Mouse (Mus musculus) adipocyte (in vitro differentiated cells): ENCODE measurements around the gene Axdnd1.

ENCODE experiments used
- DNase-seq: peaks from one replicate; pipeline ENCODE4 v3.0.0-alpha.2; 2016; ENCODE audit warnings: low spot score

The Axdnd1 gene

GRCm38 (mm10) chr1:156420671-156421297 lies at the start of gene Axdnd1:
TSS of gene Axdnd1 (minus strand) at chr1:156421159.
- peak; percentile 81 for DNase-seq

DNA sequence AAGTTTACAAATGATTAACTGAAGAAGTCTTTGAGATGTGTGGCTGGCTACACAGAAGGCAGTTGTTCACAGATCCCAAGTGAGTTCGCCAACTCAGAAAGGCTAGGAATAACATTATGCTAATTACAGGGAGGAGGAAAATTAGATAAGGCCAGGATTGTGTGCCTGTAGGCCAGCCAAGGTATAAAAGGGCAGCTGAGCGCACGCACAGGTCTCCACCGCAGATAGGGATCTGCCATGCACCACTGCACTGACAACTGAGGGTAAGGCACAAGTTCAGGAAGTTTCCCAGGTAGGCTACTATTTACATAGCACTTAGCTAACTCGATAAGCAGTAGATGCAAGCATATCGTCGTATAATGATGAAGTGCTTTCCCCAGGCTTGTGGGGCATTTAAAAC lies 49.6 kb upstream of the Axdnd1 start:
- no peak for DNase-seq

DNA sequence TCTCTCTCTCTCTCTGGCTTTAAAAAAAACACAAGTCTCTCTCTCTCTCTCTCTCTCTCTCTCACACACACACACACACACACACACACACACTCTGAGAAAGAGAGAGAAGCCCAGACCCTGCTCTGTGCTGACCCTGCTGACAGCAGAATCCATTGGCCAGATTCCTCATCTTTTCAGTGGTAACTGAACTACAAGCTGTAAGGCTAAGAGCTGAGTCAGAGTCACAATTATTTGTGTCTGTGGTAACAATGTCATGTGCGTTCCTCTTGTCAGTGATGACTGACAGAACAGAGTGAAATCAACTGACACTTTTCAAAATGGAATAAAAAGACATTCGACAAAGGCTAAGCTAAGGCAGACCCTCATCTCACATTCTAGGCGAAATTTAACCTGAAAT lies 47.6 kb upstream of the Axdnd1 start:
- DNase-seq, result no peak

DNA sequence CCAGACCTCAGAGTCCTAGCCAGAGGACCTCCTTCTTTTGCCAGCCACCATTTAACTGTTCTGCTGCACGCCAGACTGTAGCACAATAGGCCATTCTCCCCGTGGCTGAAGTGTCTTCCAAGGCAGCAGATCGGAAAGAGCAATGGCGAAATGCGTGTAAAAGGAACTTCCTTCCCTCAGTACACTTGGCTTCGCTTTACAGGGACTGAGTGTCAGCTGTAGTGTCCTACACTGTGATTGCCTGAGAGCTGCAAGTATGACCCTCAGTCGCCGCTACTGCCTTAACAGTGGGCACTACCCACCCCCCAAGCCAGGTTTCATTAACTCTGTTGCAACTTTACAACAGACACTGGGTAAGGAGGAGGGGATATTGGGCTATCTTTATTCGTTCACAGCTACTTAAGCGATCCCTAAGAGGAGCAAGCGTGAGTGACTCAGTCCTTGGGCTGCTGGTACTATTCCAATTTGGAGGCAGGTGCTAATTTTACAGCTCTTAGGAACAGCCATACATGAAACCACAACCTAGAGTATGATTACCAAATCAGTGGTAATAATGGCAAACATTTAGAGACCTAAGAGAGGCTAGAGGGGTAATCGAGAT lies 46.8 kb upstream of the Axdnd1 start:
- DNase-seq, result no peak

DNA sequence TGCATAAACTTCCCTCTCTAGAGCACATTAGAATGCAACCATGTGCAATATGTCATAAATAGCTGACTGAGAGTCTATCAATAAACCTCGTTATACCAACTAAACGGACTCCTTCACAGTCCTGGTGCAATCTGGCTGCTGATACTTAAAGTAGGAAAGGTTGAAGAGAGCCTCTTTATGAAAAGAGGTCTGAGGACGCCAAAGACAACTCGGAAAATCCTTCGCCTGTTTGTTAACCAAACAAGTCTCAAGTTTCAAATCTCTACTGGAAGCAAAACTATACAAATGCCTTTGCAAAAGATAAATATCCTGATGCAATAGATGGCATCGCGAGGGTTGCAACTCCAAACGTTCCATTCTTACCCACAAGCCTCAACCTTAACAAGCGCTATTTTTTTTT lies 44.0 kb upstream of the Axdnd1 start:
- no peak for DNase-seq

DNA sequence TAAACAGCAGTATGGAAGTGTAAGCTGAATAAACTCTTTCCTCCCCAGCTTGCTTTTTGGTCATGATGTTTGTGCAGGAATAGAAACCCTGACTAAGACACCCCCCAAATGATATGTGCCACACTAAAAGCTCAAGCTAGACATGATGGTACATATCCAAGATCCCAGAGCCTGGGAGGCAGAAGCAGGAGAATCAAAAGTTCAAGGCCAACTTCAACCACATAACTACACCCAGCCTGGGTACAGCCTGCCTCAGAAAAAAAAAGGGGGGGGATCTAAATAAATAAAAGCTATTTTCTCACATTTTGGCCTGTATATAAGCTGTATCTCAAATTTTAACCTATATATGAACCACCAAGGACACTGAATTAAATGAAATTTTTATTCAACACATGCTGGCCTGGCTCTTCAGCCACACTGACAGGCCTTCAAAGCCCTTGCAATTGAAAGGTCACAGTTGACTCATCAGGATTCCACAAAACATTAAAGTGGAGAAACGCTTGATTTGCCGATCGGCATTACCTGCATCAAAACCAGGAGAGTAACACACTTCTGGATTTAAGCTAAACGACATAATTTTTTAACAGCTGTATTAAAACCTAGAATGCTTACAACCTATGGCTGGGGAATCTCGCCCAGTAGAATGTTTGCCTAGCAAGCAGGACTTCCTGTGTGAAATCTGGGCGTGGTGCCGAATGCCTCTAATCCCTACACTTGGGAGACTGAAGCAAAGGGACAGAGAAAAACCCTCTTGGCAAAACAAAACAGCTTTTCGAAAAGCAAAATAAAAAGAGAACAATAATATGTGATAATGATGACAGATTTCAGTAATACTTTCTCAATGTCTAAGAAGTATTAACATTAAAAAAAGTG lies 43.3 kb upstream of the Axdnd1 start:
- no peak for DNase-seq

DNA sequence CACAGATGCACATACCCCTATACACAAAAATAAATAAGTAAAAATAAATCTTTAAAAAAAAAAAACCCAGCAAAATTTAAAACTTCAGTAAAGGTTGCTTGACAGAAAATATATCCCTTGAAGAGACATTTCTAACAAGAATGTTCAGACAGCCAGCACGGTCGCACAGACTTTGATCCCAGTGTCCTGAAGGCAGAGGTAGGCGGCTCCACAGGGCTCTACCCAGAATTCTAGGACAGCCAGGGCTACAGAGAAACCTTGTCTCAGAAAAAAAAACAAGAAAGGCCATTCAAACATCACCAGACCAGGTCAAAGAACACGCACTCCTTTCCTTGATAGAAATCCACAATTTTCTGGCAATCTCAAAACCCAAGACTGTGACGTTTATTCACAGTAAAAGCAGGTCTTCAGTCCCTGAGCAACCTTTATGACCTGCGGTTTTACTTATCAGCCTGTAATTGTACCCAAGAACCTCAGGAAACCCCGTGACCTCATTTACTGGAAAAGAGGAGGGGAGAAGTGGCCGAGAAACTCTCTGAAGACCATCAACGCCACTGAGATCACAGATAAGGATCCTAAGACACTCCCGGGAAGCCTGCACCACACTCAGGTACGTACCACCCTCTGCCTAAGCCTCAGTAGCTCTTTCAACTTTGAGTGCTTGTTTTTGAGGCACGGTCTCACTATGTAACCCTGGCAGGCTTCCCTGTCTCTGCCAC lies 41.5 kb upstream of the Axdnd1 start:
- DNase-seq, result no peak

DNA sequence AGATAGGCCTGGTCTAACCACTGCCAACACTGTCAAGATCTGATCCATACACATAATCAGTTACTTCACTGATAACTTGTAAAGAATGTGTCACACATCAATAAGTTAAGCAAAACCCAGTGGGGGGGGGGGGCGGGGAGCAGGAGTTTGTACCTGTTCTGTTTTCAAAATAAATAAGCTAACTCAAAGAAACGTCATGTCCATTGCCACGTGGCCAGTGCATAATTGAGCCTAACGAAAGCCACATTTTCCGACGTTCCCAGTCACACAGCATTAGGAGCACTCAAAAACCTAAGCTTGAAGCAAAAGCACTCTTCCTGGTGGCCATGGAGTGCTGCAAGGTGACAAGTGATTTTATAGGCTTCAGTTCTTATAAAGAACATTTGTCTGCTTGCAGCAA lies 40.1 kb upstream of the Axdnd1 start:
- DNase-seq, result no peak

DNA sequence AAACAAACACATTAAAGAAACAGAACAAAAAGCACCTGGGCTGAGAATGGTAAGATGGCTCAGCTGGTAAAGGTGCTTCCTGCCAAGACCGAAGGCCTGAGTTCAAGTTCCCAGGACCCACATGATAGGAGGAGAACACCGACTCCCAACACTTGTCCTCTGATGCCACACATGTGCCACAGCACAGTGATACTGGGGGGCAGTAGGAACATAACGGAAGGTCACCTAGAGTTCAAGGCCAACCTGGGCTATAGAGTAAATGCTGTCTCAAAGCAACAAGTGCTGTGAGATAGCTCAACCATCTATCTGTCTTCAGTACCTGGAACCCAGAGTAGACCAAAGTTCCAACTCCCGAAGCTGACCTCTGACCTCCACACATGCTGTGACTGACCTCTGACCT lies 39.3 kb upstream of the Axdnd1 start:
- no peak for DNase-seq

DNA sequence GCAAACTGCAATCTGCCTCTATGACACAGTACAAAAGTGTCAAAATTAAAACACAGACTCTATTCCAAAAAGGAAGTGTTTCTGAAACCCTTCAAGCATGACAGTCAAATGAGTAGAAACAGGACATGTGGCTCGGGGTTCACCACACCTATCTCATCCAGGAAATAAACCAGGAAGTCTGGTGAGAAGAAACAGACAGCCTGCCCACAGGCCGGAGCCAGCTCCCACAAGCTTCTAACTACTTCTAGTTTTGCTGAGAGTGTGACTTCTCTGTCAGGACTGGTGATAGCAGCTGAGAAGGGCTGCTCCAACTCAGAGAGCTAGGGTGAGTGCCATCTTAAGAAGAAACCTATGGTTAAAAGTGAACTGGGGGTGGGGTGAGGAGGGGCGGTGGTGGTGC lies 38.7 kb upstream of the Axdnd1 start:
- DNase-seq, result no peak

- peak; percentile 35 for DNase-seq
Measured at GRCm38 (mm10) chr1:156458391-156459060, 37.6 kb upstream of the Axdnd1 start.

DNA sequence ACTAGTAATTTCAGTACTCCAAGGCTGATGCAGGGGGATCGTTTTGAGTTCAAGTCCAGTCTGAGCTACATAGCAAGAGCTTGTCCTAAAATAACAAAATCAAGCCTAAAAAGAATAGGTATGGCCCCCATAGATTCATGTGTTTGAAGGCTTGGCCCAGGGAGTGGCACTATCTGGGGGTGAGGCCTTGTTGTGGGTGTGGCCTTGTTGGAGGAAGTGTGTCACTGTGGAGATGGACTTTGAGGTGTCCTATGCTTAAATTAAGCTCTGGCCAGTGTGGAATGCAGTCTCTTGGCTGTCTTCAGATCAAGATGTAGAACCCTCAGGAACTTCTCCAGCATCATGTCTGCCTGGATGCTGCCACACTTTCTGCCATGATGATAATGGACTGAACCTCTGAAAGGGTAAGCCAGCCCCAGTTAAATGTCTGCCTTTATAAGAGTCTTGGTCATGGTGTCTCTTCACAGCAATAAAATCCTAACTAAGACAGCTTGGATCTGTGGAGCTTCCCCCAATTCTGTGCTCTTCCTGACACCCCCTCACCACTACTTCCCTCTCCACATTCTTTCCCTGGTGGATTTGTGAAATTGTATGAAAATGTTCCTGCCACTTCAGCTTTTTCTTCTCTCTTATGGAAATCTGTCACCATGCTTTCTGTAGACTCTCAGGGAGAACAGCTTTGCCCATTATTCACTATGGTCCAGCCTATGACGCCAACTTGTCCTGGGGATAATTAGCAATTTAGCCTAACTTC lies 34.2 kb upstream of the Axdnd1 start:
- DNase-seq, result no peak

- DNase-seq, result no peak
Measured at GRCm38 (mm10) chr1:156454384-156454783, 33.4 kb upstream of the Axdnd1 start.

DNA sequence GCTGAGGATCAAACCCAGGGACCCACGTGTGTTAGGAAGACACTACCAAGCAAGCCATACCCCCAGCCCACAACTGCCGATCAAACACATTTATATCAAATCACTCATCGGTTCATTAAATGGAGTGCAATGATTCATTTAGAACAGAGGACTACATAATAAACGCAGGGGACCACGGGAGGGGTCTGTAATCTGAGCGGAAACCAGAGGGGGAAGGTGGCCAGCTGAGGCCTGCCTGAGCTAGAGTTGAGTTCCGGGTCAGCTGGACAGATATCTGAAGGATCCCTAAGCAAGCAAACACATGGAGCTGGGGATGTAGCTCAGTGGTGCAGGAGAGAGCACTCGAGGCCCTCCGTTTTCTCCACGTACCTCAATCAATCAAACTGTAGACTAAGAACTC lies 32.9 kb upstream of the Axdnd1 start:
- DNase-seq, result no peak

GRCm38 (mm10) chr1:156450478-156450877 lies 29.5 kb upstream of the Axdnd1 start:
- DNase-seq, result peak; percentile 87

GRCm38 (mm10) chr1:156449691-156450090 lies 28.7 kb upstream of the Axdnd1 start:
- no peak for DNase-seq

DNA sequence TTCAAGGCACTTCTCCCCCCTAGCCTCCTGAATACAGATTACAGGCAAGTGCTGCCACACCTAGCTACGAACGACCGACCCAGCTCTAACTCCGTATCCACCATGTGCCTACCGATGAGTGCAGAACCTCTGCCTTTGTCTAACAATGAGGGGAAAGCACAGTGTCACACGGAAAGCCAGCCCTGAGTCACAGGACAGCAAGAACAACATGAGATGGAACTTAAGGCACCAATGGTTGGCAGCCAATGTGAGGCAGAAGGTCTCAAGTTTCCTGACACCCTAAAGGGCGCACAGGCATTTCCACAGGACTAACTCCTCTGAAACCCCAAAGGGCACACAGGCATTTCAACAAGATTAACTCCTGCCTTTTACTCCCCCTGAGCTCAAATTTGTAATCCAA lies 28.1 kb upstream of the Axdnd1 start:
- no peak for DNase-seq

DNA sequence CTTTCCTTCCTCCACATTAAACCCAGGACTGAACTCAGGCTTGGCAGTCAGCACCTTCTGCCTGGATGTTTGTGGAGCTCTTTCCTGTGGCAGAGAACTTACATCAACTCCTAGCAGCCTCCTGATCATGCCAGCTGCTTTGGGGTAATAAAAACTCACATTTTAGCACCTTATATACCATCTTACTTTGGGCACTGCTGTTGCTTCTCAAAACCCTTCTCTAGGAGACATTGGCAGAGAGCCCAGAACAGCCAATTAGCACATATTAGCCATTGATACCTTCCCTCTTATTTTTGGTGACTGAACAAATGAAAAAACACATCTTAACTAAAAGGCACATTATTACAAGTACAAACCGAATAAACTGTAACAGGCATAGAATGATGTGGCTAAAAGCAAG lies 24.1 kb upstream of the Axdnd1 start:
- DNase-seq, result peak; percentile 44

GRCm38 (mm10) chr1:156442776-156443175 lies 21.8 kb upstream of the Axdnd1 start:
- peak; percentile 70 for DNase-seq

GRCm38 (mm10) chr1:156442266-156442665 lies 21.3 kb upstream of the Axdnd1 start:
- no peak for DNase-seq

DNA sequence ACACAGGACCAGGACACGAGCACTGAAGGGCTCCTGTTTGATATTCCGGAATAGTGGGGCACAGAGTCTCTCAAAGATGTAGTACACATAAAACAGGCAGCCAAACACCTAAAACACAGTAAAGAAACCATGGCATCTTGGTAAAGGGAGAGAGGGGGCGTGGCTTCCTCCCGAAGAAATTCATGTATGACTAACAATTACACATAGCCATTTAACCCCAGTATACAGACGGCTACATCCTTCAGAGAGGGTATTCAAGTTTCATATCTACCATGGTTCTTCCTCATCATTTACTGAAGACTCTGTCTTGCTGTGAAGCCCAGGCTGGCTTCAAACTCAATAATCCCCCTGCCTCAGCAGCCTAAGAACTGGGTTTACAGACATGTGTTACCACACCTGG lies 16.8 kb upstream of the Axdnd1 start:
- DNase-seq, result no peak
